Mouse (Mus musculus) embryonic fibroblast, embryonic 13.5 days (primary cell): ENCODE measurements at regions not wholly inside any gene's neighbourhood (a gene's known extent, or its start where the extent isn't known, plus 50 kb on each side); places are given as distances from the start of the nearest gene placed in this dataset.

Source experiments
- CTCF ChIP-seq: IDR thresholded peaks from 2 replicates; pipeline ENCODE4 v1.5.1; 2011; ENCODE audit warnings: mild to moderate bottlenecking, control low read depth, low read length, moderate library complexity, borderline replicate concordance; ENCODE audit not compliant: insufficient read depth
- POLR2A ChIP-seq: IDR thresholded peaks from 2 replicates; pipeline ENCODE4 v1.6.1; 2011; ENCODE audit warnings: low read depth, mild to moderate bottlenecking, control low read depth, low read length, moderate library complexity

DNA sequence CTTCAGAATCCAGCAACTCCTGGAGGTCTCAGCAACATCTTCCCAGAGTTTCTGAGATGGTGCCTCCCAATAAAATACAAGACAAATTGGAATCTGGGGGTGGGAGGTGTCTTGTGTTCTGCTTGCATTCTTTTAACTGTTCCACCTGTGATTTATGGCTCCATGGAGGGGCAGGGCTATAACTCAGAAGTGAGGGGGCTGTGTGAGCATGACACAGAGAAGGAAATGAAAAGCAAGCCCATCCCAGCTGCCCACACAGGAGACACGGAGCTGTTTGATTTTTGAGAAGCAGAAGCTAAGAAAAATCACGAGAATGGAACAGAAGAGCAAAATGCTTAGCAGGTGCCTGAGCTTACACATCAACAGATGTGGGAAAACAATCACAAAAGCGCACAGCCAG, 74.8 kb upstream of the Adamts18 start:
- TF ChIP-seq CTCF, result no peak
- no peak for TF ChIP-seq POLR2A
